Mouse (Mus musculus) forebrain, embryonic 14.5 days (tissue): ENCODE data around the gene Mvd. TPM values are rescaled to one million over a fixed set of nuclear protein-coding genes. Genes with fewer than 3 reads are reported as not detected.
A peak's percentile ranks its signal among the peaks of the same experiment; 100 is the strongest.

ENCODE experiments used
- ATAC-seq: fragments of 200-750 bp; cut with Nextera tagmentation; 2 replicates; pipeline ENCODE4 v1.8.0; 2017; ENCODE audit warnings: mild to moderate bottlenecking, moderate library complexity
- DNase-seq: peaks from one replicate; pipeline ENCODE4 v3.0.0-alpha.2; 2015; ENCODE audit warnings: low spot score
- H3K27ac ChIP-seq: fragments of 300-500 bp; sonication (generic); 2 replicates; pipeline ENCODE4 v1.5.1; 2014; ENCODE audit warnings: low read depth, mild to moderate bottlenecking, control low read depth, low read length, moderate library complexity
- H3K27me3 ChIP-seq: fragments of 300-500 bp; sonication (generic); replicated peaks from 2 replicates; pipeline ENCODE4 v1.6.1; 2014; ENCODE audit warnings: low read length, control low read depth, mixed read lengths; ENCODE audit not compliant: control insufficient read depth, insufficient read depth
- H3K36me3 ChIP-seq: fragments of 300-500 bp; sonication (generic); 2 replicates; pipeline ENCODE4 v1.6.1; 2014; ENCODE audit warnings: low read length, control low read depth; ENCODE audit not compliant: control insufficient read depth, insufficient read depth
- H3K4me1 ChIP-seq: fragments of 300-500 bp; sonication (generic); 2 replicates; pipeline ENCODE4 v1.6.1; 2014; ENCODE audit warnings: antibody characterized with exemption, low read length, control low read depth; ENCODE audit not compliant: control insufficient read depth, insufficient read depth
- H3K4me2 ChIP-seq: fragments of 300-500 bp; sonication (generic); 2 replicates; pipeline ENCODE4 v1.6.1; 2014; ENCODE audit warnings: mild to moderate bottlenecking, control low read depth, low read length
- H3K4me3 ChIP-seq: fragments of 300-500 bp; sonication (generic); 2 replicates; pipeline ENCODE4 v1.5.1; 2014; ENCODE audit warnings: low read depth, low read length, control low read depth
- H3K9ac ChIP-seq: fragments of 300-500 bp; sonication (generic); 2 replicates; pipeline ENCODE4 v1.6.1; 2014; ENCODE audit warnings: mild to moderate bottlenecking, low read length, control low read depth, moderate library complexity
- H3K9me3 ChIP-seq: fragments of 300-500 bp; sonication (generic); replicated peaks from 2 replicates; pipeline ENCODE4 v1.6.1; 2016; ENCODE audit warnings: low read length, control low read depth, mixed read lengths; ENCODE audit not compliant: control insufficient read depth
- WGBS: fragments of 180-500 bp; shearing (Covaris S2); extraction: QIAGEN DNeasy Blood & Tissue Kit; methylation state at CpG from one replicate; pipeline ENCODE4 v1.1.7; 2014; 5-methylcytosine and 5-hydroxymethylcytosine counted together
- polyA plus RNA-seq: library from polyadenylated mRNA; unstranded; fragments of >200 nt; fragmentation: Nextera tagmentation; extraction: Ambion mirVana; gene quantifications from 2 replicates; pipeline ENCODE4 v1.2.1, GENCODE M21; 2014

Mvd gene
- polyA plus RNA-seq, 1 experiment from 2014 or later: 41.8 TPM

GRCm38 (mm10) chr8:122423659-122424058 lies 19.6 kb downstream of the Mvd start:
- Histone ChIP-seq H3K4me1 (no peaks in the 10 kb centered on the region), H3K27me3 (no peaks in the 10 kb centered on the region), H3K9ac (no peak overlapping the region), H3K27ac (no peak overlapping the region), H3K4me2 (no peak overlapping the region), H3K4me3 (no peak overlapping the region), H3K36me3 (peaks cover 9% of the 10 kb centered on the region; the same call in 1 of the 2 replicates), H3K9me3 (no peaks in the 10 kb centered on the region)
- whole genome bisulfite sequencing: 57% methylated on average over 5 of the region's 5 CpGs
- ATAC-seq (no peak), DNase-seq (peak; percentile 6)

DNA sequence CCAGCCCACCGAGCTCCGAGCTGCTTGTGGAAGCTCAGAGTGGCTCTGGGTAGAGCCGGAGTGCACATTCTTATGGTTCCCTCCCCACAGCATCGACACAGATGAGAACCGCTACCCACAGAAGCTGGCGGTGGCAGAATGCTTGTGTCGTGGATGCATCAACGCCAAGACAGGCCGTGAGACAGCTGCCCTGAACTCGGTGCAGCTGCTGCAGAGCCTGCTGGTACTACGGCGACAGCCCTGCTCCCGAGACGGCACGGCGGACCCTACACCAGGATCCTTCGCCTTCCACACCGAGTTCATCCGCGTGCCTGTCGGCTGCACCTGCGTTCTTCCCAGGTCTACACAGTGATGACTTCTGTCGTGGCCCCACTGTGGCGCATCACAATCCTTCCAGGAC lies 20.0 kb downstream of the Mvd start:
- Histone ChIP-seq H3K27ac (no peak overlapping the region), H3K4me2 (no peak overlapping the region), H3K9ac (no peak overlapping the region), H3K4me3 (no peak overlapping the region), H3K4me1 (no peaks in the 10 kb centered on the region), H3K36me3 (peaks cover 13% of the 10 kb centered on the region), H3K27me3 (no peaks in the 10 kb centered on the region), H3K9me3 (no peaks in the 10 kb centered on the region)
- WGBS: 88% methylated on average over 24 of the region's 24 CpGs
- DNase-seq (no peak), ATAC-seq (no peak)

DNA sequence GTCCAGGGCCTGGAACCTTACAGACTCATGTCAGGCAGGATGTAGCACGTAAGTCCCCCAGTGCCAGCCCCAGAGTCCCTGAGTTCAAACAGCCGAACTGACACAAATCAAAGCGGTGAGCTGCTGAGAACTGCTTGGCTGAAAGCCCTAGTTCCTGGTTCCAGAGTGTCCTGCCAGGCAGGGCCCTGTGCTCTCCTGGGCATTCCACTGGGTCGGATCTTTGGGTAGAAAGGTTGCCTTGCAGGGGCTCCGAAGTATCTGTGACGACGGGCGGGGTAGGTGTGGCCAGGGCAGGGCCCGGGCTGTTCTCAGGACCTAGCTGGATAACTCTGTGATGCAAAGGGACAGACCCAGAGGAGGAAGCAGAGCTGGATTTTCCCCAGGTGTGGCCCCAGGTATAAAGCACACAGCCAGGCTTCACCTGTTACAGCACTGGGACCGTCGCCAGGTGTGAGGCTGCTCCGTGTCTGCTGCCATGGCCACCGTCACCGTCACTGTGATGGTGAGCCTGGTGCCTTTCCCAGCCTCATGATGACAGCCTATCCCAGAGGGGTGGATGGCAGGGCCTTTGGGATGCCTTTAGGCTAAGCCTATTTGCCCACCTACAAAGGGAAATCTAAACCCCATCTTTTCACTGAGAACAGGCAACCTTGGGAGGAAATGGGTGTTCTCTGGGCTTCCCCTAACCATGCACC lies 21.7 kb downstream of the Mvd start, which contains the start of gene Il17c:
Gene Il17c, plus strand, starts transcription at position 645 of the 695 bp plus-strand sequence.
- no peak within 1 kb of the TSS for H3K4me3 ChIP-seq
- no peaks in the 10 kb centered on the region for H3K27me3 ChIP-seq
- ATAC-seq (no peak), DNase-seq (no peak)
- no peaks in the 10 kb centered on the region for H3K4me1 ChIP-seq
- peaks cover 28% of the 10 kb centered on the region for H3K36me3 ChIP-seq
- no peaks in the 10 kb centered on the region for H3K9me3 ChIP-seq
- H3K27ac ChIP-seq: no peak within 1 kb of the TSS
- H3K9ac ChIP-seq: no peak within 1 kb of the TSS
- H3K4me2 ChIP-seq: no peak within 1 kb of the TSS
- 85% methylated on average over 14 of the region's 14 CpGs for WGBS

DNA sequence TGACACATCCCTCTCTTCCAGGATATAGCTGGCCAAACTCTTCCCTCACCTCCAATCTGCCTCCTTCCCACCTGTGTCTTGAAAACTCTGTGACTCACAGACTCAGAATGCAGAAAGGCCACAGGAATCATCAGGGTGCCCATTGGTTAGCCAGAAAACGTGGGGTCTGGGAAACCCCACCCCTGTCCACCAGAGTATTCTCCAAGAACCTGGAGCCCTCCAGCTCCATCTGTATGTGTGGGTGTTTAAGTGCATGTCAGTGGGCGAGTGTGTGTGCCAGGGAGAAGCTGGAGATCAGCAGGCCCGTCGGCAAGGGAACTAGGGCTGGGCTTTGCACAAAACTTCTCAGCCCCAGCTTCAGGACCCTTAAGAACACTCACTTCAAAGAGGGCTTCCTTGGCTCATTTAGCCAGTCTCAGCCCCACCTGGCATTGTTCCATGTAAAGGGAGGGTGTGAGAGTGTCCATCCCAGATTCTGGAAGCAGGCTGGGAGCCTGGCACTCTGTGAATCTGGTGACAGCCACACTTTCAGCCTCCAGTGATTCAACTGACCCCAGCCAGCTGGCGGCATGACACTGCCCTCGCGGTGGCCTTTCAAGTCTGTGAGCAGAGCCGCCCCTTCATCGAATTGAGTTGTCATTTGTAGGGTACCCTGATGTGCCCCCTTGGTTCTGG lies 23.2 kb downstream of the Mvd start:
- no peaks in the 10 kb centered on the region for H3K9me3 ChIP-seq
- ATAC-seq: no peak
- H3K4me1 ChIP-seq: no peaks in the 10 kb centered on the region
- peaks cover 43% of the 10 kb centered on the region for H3K36me3 ChIP-seq
- no peak overlapping the region for H3K9ac ChIP-seq
- H3K4me2 ChIP-seq: no peak overlapping the region
- peak; percentile 26 for DNase-seq
- H3K27ac ChIP-seq: no peak overlapping the region
- no peaks in the 10 kb centered on the region for H3K27me3 ChIP-seq
- no peak overlapping the region for H3K4me3 ChIP-seq
- 66% methylated on average over 9 of the region's 9 CpGs for WGBS

DNA sequence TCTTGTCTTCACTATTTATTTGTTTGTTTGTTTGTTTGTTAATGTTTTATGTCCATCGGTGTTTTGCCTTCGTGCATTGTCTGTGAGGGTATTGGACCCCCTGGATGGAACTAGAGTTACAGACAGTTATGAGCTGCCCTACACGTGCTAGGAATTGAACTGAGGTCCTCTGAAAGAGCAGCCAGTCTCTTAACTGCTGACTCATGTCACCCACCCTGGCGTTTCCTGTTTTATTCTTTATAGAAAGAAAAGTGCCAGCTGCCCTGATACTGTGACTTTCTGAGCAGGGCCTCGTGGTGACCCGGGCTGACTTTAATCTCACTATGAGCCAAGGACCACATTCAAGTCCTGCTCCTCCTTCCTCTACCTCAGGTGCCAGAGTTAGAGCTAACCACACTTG lies 27.7 kb downstream of the Mvd start:
- Histone ChIP-seq H3K36me3 (peaks cover 88% of the 10 kb centered on the region), H3K9ac (no peak overlapping the region), H3K4me3 (no peak overlapping the region), H3K4me2 (no peak overlapping the region), H3K27me3 (no peaks in the 10 kb centered on the region), H3K27ac (no peak overlapping the region), H3K9me3 (no peaks in the 10 kb centered on the region), H3K4me1 (no peaks in the 10 kb centered on the region)
- ATAC-seq (no peak), DNase-seq (no peak)
- 88% methylated on average over 6 of the region's 6 CpGs for WGBS

GRCm38 (mm10) chr8:122414311-122414710 lies 28.9 kb downstream of the Mvd start:
- H3K27me3 ChIP-seq: no peaks in the 10 kb centered on the region
- 89% methylated on average over 9 of the region's 9 CpGs for WGBS
- no peak overlapping the region for H3K9ac ChIP-seq
- peaks cover 97% of the 10 kb centered on the region for H3K36me3 ChIP-seq
- no peak overlapping the region for H3K4me2 ChIP-seq
- no peak for DNase-seq
- no peak overlapping the region for H3K27ac ChIP-seq
- H3K4me1 ChIP-seq: no peaks in the 10 kb centered on the region
- no peaks in the 10 kb centered on the region for H3K9me3 ChIP-seq
- no peak for ATAC-seq
- no peak overlapping the region for H3K4me3 ChIP-seq

DNA sequence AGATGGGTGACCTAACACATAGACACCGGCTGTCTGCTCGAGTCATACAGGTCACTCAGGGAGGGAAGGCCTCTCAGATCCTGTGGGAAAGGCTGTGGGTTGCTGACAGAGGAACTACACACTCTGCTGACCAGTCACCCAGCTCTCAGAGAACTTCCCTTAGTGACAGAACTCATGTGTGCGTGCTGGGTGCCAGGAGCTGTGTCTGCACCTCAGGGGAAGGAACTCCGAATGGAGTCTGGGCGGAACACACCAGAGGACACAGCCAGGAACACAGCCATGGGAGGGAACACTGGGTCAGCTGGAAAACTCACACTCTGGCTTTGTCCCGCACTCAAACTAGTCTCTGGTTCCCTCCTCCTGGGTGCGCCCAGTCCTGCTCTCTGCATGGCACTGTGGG lies 35.5 kb downstream of the Mvd start:
- 94% methylated on average over 7 of the region's 7 CpGs for WGBS

DNA sequence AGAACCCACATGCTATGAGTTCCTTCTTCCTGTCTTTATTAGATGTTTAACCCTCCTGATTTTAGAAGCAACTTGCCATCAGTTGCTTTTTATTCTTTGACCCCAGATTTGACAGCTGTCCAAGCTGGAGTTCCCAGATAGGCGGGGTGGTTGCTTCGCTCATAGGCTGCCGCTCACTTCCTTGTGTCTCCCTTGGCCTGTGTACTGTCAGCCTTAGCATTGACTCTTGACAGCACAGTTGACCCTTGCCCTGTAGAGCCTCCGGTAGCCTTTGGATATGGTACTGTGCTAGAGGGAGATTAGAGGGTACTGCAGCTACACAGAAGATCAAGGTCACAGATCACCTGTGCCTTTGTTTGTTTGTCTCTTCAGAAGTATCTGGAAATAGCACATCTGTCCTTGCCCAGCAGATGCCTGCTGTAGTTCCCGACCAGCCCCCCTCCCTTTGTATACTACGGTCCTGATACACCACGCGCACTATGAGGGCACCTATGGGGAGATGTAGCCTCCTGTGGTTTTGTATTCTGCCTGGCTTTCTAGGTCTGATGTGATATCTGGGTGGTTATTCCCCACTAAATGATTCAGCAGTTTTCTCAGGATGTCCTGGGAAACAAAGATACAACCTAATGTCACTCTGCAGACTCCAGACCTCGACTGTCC lies 37.9 kb downstream of the Mvd start:
- Histone ChIP-seq H3K4me3 (no peak overlapping the region), H3K27me3 (no peaks in the 10 kb centered on the region), H3K9ac (no peak overlapping the region), H3K9me3 (no peaks in the 10 kb centered on the region), H3K4me2 (no peak overlapping the region), H3K27ac (no peak overlapping the region), H3K4me1 (no peaks in the 10 kb centered on the region), H3K36me3 (peaks cover 99% of the 10 kb centered on the region)
- 95% methylated on average over 9 of the region's 9 CpGs for WGBS
- ATAC-seq (no peak), DNase-seq (no peak)

More for the DNA sequence above, 35.5 kb downstream of the Mvd start:
- H3K27me3 ChIP-seq: no peaks in the 10 kb centered on the region
- no peak overlapping the region for H3K4me3 ChIP-seq
- H3K27ac ChIP-seq: no peak overlapping the region
- peaks cover 99% of the 10 kb centered on the region for H3K36me3 ChIP-seq
- no peaks in the 10 kb centered on the region for H3K9me3 ChIP-seq
- no peak overlapping the region for H3K9ac ChIP-seq
- H3K4me2 ChIP-seq: no peak overlapping the region
- DNase-seq (no peak), ATAC-seq (no peak)
- no peaks in the 10 kb centered on the region for H3K4me1 ChIP-seq

DNA sequence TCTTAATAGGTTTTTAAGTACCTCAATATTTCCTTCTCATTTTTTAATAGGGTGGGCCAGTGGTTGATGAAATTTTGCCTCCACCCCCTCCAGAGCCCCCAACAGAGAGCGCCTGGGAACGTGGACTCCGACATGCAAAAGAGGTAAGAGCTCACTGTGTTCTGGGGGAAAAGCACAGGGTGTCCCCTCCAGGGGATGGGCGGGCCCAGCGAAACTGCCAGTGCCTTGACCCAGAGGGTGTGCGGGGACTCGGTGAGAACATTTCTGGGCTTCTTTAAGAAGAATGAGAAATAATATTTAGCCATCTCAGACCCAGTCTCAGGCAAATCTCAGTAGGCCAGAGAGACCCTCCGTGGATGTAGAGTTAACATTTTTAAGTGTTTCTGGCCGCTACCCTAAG lies 45.0 kb downstream of the Mvd start:
- H3K9me3 ChIP-seq: no peaks in the 10 kb centered on the region

More for the DNA sequence above, 45.0 kb downstream of the Mvd start:
- Histone ChIP-seq H3K4me2 (no peak overlapping the region), H3K36me3 (peaks cover 84% of the 10 kb centered on the region), H3K27ac (no peak overlapping the region), H3K4me1 (no peaks in the 10 kb centered on the region), H3K9ac (no peak overlapping the region), H3K4me3 (no peak overlapping the region), H3K27me3 (no peaks in the 10 kb centered on the region)
- no peak for ATAC-seq
- no peak for DNase-seq
- WGBS: 97% methylated on average over 9 of the region's 9 CpGs
